Mouse (Mus musculus) adipocyte (in vitro differentiated cells): ENCODE results near the gene Tgm7.

ENCODE experiments used
- DNase-seq: peaks from one replicate; pipeline ENCODE4 v3.0.0-alpha.2; 2016; ENCODE audit warnings: low spot score

Tgm7 gene

DNA sequence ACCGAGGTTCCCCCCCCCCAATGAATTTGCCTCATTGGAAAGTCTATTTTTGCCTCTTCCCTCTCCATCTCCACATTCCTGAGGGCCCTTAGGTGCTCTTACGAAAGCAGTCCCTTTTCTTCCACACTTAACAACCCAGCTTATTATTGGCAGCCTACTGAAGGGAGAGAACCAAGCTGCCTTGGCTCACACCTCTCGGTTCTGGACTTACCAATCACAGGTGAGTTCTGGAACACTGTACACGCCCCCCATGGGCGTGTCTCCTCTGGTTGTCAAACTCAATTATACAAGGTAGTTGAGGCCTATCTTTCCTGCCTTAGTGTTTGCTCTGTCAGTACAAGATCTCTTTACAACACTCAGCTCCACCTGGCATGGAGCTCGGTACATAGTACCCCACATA is 37.7 kb downstream of the Tgm7 start:
- DNase-seq: no peak

DNA sequence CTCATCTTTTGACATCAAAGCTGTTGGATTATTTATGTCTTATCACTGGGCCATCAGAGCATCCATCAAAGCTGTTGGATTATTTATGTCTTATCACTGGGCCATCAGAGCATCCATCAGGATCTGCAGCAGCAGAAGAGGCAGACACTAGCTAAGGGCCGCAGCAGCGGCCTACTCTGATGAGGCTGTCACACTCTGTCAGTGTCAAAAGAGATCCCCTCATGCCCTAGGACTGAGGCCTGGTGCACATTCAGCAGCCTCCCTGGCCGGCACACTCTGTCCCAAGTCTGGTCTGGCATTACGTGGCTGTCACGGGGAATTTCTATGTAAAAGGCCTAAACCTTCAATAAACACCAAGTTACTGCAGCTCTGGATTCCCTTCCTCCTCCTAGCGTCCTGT is 40.1 kb downstream of the Tgm7 start:
- DNase-seq: no peak

DNA sequence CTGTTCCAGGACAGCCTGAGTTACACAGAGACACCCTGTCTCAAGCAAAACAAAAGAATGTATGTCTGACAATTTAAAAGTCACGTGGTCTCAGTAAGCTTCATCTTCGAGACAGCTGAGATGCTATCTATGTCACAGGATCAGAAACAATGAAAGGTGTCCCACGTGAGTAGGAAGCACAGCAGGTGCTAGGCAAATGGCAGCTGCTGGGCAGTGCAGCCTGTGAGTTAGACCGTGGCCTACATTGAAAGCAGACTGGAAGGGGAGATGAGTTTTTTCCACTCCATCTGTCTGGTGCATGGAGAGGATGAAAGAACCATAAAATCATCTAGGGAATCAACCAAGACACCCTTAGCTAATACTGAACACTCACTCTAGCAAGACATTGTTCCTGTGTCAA is 42.5 kb downstream of the Tgm7 start:
- no peak for DNase-seq

DNA sequence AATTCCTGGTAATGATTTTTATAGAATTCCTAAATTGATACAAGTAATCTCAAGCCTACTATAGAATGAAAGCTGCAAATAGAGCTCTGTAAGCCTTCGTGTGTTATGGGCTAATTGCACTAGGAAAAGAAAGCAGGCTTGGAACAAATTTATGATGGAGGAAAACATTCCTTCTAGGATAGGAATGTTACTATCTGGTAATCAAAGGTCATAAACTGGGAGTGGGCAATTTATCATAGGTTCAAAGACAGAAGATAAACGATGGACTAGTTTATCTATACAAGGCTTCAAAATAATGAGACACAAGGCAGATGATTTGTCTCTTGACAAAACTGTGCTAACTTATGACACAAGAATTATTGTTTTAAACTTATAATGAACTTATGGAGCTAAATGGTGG is 48.3 kb downstream of the Tgm7 start:
- DNase-seq: no peak

DNA sequence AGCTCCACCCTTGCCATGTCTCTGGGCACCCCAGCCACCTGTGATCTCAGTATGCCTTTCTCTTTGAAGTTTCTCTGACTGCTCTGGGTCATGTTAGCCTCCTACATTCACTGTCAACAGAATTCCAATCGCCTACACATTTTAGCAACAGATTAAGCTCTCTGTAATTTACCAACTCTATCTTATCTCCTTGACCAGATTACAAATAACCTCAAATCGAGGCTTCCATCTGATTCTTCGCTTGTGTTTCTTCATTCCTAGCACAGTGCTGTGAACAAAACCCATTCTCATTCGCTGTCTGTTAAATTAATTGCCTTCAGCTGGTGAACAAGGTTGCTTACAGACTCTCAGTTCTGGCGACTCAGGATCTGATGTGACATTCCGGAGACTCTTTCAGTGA is 51.6 kb downstream of the Tgm7 start:
- no peak for DNase-seq

DNA sequence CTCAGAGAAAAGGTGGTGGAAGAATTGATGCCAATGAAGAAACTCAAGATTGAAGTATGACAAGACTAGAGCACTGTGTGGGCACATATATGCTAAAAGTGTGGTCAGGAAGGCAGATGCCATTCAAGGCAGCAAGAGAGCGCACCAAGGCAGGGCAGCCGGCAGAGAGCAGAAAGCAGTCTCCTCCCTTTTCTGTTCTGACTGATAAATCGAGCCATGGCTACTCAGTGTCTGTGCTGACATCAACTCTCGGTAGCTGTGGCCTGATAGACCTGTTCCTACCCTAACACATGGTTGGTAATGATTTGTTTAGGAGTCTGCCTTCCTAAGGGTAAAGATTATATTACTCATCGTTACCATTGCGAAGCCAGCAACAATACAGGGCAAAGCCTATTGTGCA is 53.7 kb downstream of the Tgm7 start:
- DNase-seq: no peak

DNA sequence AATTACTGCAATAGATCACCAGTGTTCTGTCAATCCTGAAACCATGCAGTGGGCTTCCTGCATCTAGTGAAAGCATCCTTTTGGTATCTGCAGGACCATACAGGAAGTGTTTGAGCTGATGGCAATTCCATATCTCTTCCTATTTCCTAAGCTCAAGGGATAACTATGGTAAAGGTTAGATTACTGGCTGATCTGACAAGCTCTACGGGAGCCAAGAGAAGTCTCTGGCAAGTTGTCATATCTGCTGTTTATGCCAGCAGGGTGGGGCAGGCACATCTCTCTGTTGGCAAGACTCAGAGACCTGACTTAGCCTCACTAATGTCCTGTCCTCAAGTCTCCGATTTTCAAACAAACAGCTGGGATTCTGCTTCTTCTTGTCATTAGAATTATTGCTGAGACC is 55.5 kb downstream of the Tgm7 start:
- no peak for DNase-seq

DNA sequence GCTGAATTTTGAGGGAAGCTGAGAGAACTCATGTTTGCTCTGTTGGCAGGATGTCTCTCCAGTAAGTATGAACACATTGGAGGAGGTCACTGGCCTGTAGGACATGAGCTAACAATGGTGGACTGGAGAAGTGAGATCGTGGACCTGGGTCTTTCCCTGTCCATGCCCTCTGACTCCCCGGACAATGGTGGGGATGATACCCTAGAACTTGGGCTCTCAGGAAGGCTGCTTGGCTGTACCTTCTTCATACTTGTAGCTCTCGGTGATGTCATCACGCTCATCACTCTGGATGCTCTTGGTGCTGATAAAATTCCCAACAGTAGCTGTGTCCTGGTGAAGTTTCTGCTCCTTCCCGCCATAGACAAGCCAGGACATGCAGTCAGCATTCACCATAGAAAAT is 57.4 kb downstream of the Tgm7 start:
- DNase-seq: no peak

DNA sequence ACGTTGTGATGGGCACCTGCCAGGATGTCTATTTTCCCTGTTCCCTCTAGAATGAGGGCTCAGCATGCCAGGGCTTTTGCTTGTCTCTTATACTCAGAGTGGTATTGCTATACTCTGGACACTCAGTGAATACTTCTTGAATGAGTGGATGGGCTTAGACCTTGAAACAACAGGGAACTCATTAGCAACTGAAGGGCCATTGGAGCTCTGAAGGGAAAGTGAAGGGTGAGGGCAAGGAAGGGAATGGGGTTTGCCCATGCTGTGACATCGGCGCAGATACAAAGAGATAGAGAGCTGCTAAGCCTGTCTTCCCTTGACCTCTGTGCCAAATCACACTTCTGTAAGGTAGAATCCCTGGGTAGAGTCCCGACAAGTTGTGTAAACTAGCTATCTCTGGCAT is 63.9 kb downstream of the Tgm7 start:
- no peak for DNase-seq
